Mouse (Mus musculus) spleen, adult 18-20 months (tissue): ENCODE measurements around the gene Olfr304.
"Not testable (repeated sequence)": the region's sequence is repeated elsewhere in the genome, so short reads cannot be mapped to it uniquely, and the experiment has no call there.

Experiments
- DNase-seq, 2 experiments: peaks; one replicate each; pipeline ENCODE4 v3.0.0; 2022; ENCODE audit warnings: mixed read lengths in 2 of 2

Gene Olfr304

DNA sequence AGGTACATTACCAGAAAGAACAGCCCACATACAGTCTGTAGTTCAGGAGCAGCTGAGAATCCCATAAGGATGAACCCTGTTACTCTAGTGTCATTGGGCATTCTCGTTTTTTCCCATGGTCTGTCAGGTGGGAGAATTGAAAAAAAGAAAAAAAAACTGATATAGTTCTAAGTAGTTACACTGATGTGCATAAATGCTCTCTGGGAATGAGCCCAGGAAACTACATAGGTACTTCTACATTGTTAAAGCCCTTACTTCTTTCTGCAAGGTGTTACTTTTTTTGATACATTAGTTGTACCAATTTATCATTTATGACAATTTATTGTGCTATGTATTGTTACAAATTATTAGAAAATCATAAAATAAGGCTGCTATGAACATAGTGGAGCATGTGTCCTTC lies at the start of gene Olfr304:
TSS of gene Olfr304 (minus strand) at position 101 of the 400 bp plus-strand sequence.
- no peak for DNase-seq

DNA sequence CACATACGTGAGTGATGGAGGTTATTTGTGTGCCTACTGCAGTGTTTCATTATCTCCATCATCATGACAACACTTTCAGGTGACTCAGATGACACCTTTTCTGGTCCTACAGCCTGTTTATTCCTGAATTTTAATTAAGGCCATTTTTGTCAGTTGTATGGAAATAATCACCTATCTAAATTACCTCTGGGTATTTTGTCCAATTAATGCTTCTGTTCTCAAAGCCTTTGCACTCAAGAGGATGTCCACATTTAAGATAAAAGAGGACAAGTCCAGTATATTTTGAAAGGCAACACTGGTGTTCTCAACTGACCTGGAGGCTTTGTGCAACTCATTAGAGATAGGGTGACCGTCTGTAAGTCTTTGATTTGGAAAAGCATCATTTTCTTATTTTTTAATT lies 17.1 kb upstream of the Olfr304 start, which contains the start of gene Olfr301:
TSS of gene Olfr301 (plus strand) at position 301 of the 400 bp plus-strand sequence.
- DNase-seq = no peak

DNA sequence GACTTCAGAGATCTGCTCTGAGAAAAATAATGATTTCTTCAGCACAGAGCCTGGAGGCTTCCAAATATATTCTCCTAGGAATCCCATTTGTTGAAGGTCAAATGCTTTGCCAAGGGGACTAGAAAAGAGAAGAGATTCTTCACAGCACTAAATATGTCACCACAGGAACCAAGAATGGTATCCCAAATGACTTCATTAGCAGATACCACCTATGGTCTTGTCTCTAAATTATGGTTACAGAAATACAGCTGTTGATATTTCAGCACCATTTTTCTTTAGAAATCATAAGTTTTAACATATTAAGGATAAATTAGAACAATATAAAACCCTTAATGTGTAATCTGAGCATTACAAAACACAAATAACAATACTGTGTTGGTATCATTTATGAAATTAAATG lies 11.2 kb upstream of the Olfr304 start, which contains the start of gene Olfr303:
TSS of gene Olfr303 (minus strand) at position 101 of the 400 bp plus-strand sequence.
- no peak for DNase-seq

GRCm38 (mm10) chr7:86385769-86386168 lies 689 bp downstream of the Olfr304 start:
- DNase-seq = no peak

- no peak for DNase-seq
Measured at GRCm38 (mm10) chr7:86366828-86367227, 19.6 kb downstream of the Olfr304 start, which contains the start of gene Olfr305. Gene Olfr305, minus strand, starts transcription at chr7:86366928.

- not testable (repeated sequence) for DNase-seq
Measured at GRCm38 (mm10) chr7:86346296-86346695, 40.2 kb downstream of the Olfr304 start.

GRCm38 (mm10) chr7:86344253-86344652 lies 42.2 kb downstream of the Olfr304 start:
- DNase-seq = no peak

GRCm38 (mm10) chr7:86342881-86343565 lies 43.4 kb downstream of the Olfr304 start:
- DNase-seq = no peak

DNA sequence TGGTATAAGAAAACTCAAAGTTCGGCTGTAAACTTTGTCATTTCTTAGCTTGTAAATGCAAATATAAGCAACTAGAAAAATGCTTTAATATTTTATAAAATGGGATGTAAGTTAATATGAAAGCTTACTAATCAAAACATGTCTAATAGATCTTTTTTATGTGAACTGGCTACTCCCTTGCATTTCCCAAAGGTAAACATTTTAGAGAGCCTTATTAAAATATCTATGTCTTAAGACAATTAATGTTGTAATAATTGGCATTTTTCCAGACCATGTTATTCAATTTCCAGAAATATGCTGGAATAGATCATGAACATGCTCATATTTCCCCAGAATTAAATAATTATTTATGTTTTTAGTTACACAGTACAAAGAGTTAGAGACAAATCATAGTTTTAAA lies 49.0 kb downstream of the Olfr304 start, which contains the start of gene Olfr307:
TSS of gene Olfr307 (minus strand) at position 101 of the 400 bp plus-strand sequence.
- DNase-seq = no peak
